Mouse (Mus musculus) forebrain, postnatal 0 days (tissue): ENCODE data around the gene Cc2d2b. TPM values are rescaled to one million over a fixed set of nuclear protein-coding genes. Genes with fewer than 3 reads are reported as not detected.

Source experiments
- ATAC-seq: fragments of 200-750 bp; cut with Nextera tagmentation; 2 replicates; pipeline ENCODE4 v1.8.0; 2017; ENCODE audit warnings: mild to moderate bottlenecking, moderate library complexity
- DNase-seq: peaks from one replicate; pipeline ENCODE4 v3.0.0-alpha.2; 2015
- H3K27ac ChIP-seq: fragments of 300-500 bp; sonication (generic); 2 replicates; pipeline ENCODE4 v1.5.1; 2014; ENCODE audit warnings: low read depth, mild to moderate bottlenecking, antibody characterized with exemption, low read length, moderate library complexity, mixed read lengths
- H3K27me3 ChIP-seq: fragments of 300-500 bp; sonication (generic); 2 replicates; pipeline ENCODE4 v1.6.1; 2014; ENCODE audit warnings: mild to moderate bottlenecking, low read length, mixed read lengths; ENCODE audit not compliant: insufficient read depth
- H3K36me3 ChIP-seq: fragments of 300-500 bp; sonication (generic); 2 replicates; pipeline ENCODE4 v1.6.1; 2014; ENCODE audit warnings: mild to moderate bottlenecking, moderate library complexity; ENCODE audit not compliant: insufficient read depth
- H3K4me1 ChIP-seq: fragments of 300-500 bp; sonication (generic); 2 replicates; pipeline ENCODE4 v1.6.1; 2014; ENCODE audit warnings: antibody characterized with exemption; ENCODE audit not compliant: insufficient read depth
- H3K4me2 ChIP-seq: fragments of 300-500 bp; sonication (generic); 2 replicates; pipeline ENCODE4 v1.6.1; 2014; ENCODE audit warnings: low read depth, mild to moderate bottlenecking, moderate library complexity
- H3K4me3 ChIP-seq: fragments of 300-500 bp; sonication (generic); 2 replicates; pipeline ENCODE4 v1.5.1; 2014; ENCODE audit warnings: low read depth, low read length, mixed read lengths
- H3K9ac ChIP-seq: fragments of 300-500 bp; sonication (generic); 2 replicates; pipeline ENCODE4 v1.6.1; 2014; ENCODE audit warnings: mild to moderate bottlenecking
- H3K9me3 ChIP-seq: fragments of 300-500 bp; sonication (generic); 2 replicates; pipeline ENCODE4 v1.6.1; 2016; ENCODE audit warnings: low read length
- CTCF ChIP-seq: sonication (generic); IDR thresholded peaks from 2 replicates; pipeline ENCODE4 v1.5.1; 2016; ENCODE audit warnings: antibody characterized with exemption, control low read depth, low read depth
- WGBS: fragments of 180-500 bp; shearing (Covaris S2); extraction: QIAGEN DNeasy Blood & Tissue Kit; methylation state at CpG from one replicate; pipeline ENCODE4 v1.1.7; 2014; 5-methylcytosine and 5-hydroxymethylcytosine counted together
- polyA plus RNA-seq: library from polyadenylated mRNA; unstranded; fragments of >200 nt; fragmentation: Nextera tagmentation; extraction: Ambion mirVana; gene quantifications from 2 replicates; pipeline ENCODE4 v1.2.1, GENCODE M21; 2015
- total RNA-seq: library from RNA; depleted of rRNA; stranded (reverse); fragments of >200 nt; gene quantifications from 2 replicates; pipeline ENCODE4 v1.2.3, GENCODE M21; 2014

Gene Cc2d2b
- total and polyA plus RNA-seq, 2 experiments from 2014 or later, result 0.24 to 0.38 TPM

- no peak overlapping the region for H3K4me2 ChIP-seq
- no peak overlapping the region for H3K27ac ChIP-seq
- DNase-seq (no peak), ATAC-seq (no peak)
- 86% methylated on average over 12 of the region's 12 CpGs for WGBS
- H3K9ac ChIP-seq, result no peak overlapping the region
- H3K27me3 ChIP-seq, result no peaks in the 10 kb centered on the region
- H3K4me3 ChIP-seq, result no peak overlapping the region
- no peak for TF ChIP-seq CTCF
- no peaks in the 10 kb centered on the region for H3K36me3 ChIP-seq
- no peaks in the 10 kb centered on the region for H3K4me1 ChIP-seq
- no peaks in the 10 kb centered on the region for H3K9me3 ChIP-seq
These were observed 28.2 kb upstream of the Cc2d2b start for GRCm38 (mm10) chr19:40720381-40720780.

GRCm38 (mm10) chr19:40722137-40723038 is 26.2 kb upstream of the Cc2d2b start:
- no peak overlapping the region for H3K9ac ChIP-seq

GRCm38 (mm10) chr19:40723516-40723915 is 25.0 kb upstream of the Cc2d2b start:
- Histone ChIP-seq H3K9ac (no peak overlapping the region), H3K27me3 (no peaks in the 10 kb centered on the region), H3K9me3 (no peaks in the 10 kb centered on the region), H3K4me3 (no peak overlapping the region), H3K4me2 (no peak overlapping the region), H3K4me1 (no peaks in the 10 kb centered on the region), H3K27ac (no peak overlapping the region), H3K36me3 (no peaks in the 10 kb centered on the region)
- no peak for TF ChIP-seq CTCF
- no peak for DNase-seq
- ATAC-seq, result no peak
- 69% methylated on average over 10 of the region's 10 CpGs for WGBS

More at GRCm38 (mm10) chr19:40722137-40723038, 26.2 kb upstream of the Cc2d2b start:
- Histone ChIP-seq H3K4me1 (no peaks in the 10 kb centered on the region), H3K27ac (peak overlapping the region; percentile 42; the same call in 1 of the 2 replicates), H3K4me3 (no peak overlapping the region), H3K27me3 (no peaks in the 10 kb centered on the region), H3K36me3 (no peaks in the 10 kb centered on the region), H3K9me3 (no peaks in the 10 kb centered on the region), H3K4me2 (no peak overlapping the region)
- WGBS, result 46% methylated on average over 11 of the region's 11 CpGs
- ATAC-seq (peak; percentile 91), DNase-seq (peak; percentile 87)
- TF ChIP-seq CTCF, result peak; percentile 86

- no peak for TF ChIP-seq CTCF
- 79% methylated on average over 4 of the region's 4 CpGs for WGBS
- no peaks in the 10 kb centered on the region for H3K27me3 ChIP-seq
- H3K9ac ChIP-seq, result no peak overlapping the region
- H3K4me1 ChIP-seq, result no peaks in the 10 kb centered on the region
- H3K9me3 ChIP-seq, result no peaks in the 10 kb centered on the region
- H3K36me3 ChIP-seq, result no peaks in the 10 kb centered on the region
- DNase-seq (no peak), ATAC-seq (no peak)
- H3K27ac ChIP-seq, result no peak overlapping the region
- H3K4me3 ChIP-seq, result no peak overlapping the region
- H3K4me2 ChIP-seq, result no peak overlapping the region
These were observed 22.4 kb upstream of the Cc2d2b start for GRCm38 (mm10) chr19:40726148-40726547.

- 85% methylated on average over 2 of the region's 2 CpGs for WGBS
- no peak for DNase-seq
- no peak overlapping the region for H3K4me3 ChIP-seq
- no peak overlapping the region for H3K9ac ChIP-seq
- TF ChIP-seq CTCF, result no peak
- no peaks in the 10 kb centered on the region for H3K36me3 ChIP-seq
- no peaks in the 10 kb centered on the region for H3K9me3 ChIP-seq
- no peak for ATAC-seq
- no peak overlapping the region for H3K27ac ChIP-seq
- H3K4me2 ChIP-seq, result no peak overlapping the region
- H3K27me3 ChIP-seq, result no peaks in the 10 kb centered on the region
- H3K4me1 ChIP-seq, result no peaks in the 10 kb centered on the region
These were observed 21.9 kb upstream of the Cc2d2b start for GRCm38 (mm10) chr19:40726614-40727013.

DNA sequence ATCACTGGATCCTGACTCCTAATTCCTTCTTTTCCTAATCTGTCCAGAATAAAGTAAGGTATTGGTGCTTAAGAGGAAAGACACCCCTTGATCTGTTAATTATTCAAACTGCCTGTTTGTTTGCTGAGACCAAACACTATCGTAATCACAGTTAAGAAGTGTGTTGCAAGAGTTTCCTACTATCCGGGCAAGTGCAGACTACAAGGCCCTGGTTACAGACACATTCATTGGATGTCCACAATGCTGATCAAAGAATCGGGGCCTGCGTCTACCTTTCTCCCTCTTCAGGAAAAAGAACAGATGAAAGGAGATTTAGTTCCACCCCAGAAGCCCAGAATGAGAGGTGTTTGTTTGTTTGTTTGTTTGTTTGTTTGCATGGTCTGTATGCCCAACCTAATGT is 20.3 kb upstream of the Cc2d2b start:
- no peaks in the 10 kb centered on the region for H3K36me3 ChIP-seq
- no peak overlapping the region for H3K27ac ChIP-seq
- no peaks in the 10 kb centered on the region for H3K4me1 ChIP-seq
- DNase-seq (no peak), ATAC-seq (no peak)
- no peak for TF ChIP-seq CTCF
- no peak overlapping the region for H3K4me2 ChIP-seq
- no peak overlapping the region for H3K4me3 ChIP-seq
- H3K9ac ChIP-seq, result no peak overlapping the region
- no peaks in the 10 kb centered on the region for H3K9me3 ChIP-seq
- H3K27me3 ChIP-seq, result no peaks in the 10 kb centered on the region
- WGBS, result 91% methylated on average over 4 of the region's 4 CpGs

DNA sequence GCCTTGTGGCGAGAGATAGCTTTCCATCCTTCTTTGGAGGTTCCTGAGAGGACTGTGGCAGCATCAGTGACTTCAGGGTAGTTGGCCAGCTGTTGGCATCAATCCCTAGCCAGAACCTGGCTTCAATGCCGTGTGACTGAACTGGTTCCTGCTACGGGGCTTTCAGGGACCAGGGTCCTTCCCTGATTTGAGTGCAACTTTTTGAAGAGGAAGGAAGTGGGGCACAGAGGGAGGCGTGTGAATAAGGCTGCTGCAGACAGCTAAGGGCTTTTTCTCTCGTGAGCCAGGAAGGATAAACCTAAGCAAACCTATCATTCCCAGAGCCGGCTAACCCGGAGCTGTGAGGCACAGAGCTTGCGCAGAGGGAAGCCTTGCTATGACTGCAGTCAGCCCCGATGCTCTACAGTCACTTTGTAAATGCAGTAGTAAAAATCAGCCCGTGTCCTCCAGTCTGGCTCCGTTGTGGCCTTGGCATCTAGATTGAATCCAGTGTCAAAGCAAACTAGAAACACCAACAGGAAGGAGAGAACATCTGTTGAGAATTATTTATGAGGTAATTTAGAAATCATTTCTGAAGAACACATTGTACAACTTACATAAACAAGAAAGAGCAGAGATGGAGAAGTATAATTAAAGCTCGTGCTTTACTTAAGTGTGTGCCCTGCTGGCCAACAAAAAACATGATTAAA is 19.7 kb upstream of the Cc2d2b start:
- no peaks in the 10 kb centered on the region for H3K9me3 ChIP-seq
- no peak overlapping the region for H3K9ac ChIP-seq
- no peak overlapping the region for H3K4me2 ChIP-seq
- H3K36me3 ChIP-seq, result no peaks in the 10 kb centered on the region
- 65% methylated on average over 12 of the region's 12 CpGs for WGBS
- H3K27ac ChIP-seq, result no peak overlapping the region
- DNase-seq, result no peak
- no peak for TF ChIP-seq CTCF
- no peaks in the 10 kb centered on the region for H3K4me1 ChIP-seq
- no peak overlapping the region for H3K4me3 ChIP-seq
- no peaks in the 10 kb centered on the region for H3K27me3 ChIP-seq
- ATAC-seq, result no peak
